Mouse (Mus musculus) hindbrain, embryonic 13.5 days (tissue): ENCODE data around the gene Vdac1. TPM values are rescaled to one million over a fixed set of nuclear protein-coding genes. Genes with fewer than 3 reads are reported as not detected.
"Not testable (repeated sequence)": the region's sequence is repeated elsewhere in the genome, so short reads cannot be mapped to it uniquely, and the experiment has no call there.

ENCODE experiments used
- ATAC-seq: fragments of 200-750 bp; cut with Nextera tagmentation; 2 replicates; pipeline ENCODE4 v1.8.0; 2017; ENCODE audit warnings: moderate TSS enrichment; ENCODE audit not compliant: low FRiP score
- H3K27ac ChIP-seq: fragments of 300-500 bp; sonication (generic); 2 replicates; pipeline ENCODE4 v1.5.1; 2015; ENCODE audit warnings: inconsistent platforms, mild to moderate bottlenecking, moderate library complexity
- H3K27me3 ChIP-seq: fragments of 300-500 bp; sonication (generic); 2 replicates; pipeline ENCODE4 v1.6.1; 2015; ENCODE audit warnings: mild to moderate bottlenecking, inconsistent platforms
- H3K36me3 ChIP-seq: fragments of 300-500 bp; sonication (generic); 2 replicates; pipeline ENCODE4 v1.6.1; 2015; ENCODE audit warnings: mild to moderate bottlenecking, inconsistent platforms
- H3K4me1 ChIP-seq: fragments of 300-500 bp; sonication (generic); replicated peaks from 2 replicates; pipeline ENCODE4 v1.6.1; 2015; ENCODE audit warnings: inconsistent platforms
- H3K4me2 ChIP-seq: fragments of 300-500 bp; sonication (generic); 2 replicates; pipeline ENCODE4 v1.6.1; 2015; ENCODE audit warnings: inconsistent platforms, mild to moderate bottlenecking, moderate library complexity
- H3K4me3 ChIP-seq: fragments of 300-500 bp; sonication (generic); 2 replicates; pipeline ENCODE4 v1.5.1; 2015; ENCODE audit warnings: mild to moderate bottlenecking, inconsistent platforms
- H3K9ac ChIP-seq: fragments of 300-500 bp; sonication (generic); 2 replicates; pipeline ENCODE4 v1.6.1; 2015; ENCODE audit warnings: mild to moderate bottlenecking, inconsistent platforms
- H3K9me3 ChIP-seq: fragments of 300-500 bp; sonication (generic); 2 replicates; pipeline ENCODE4 v1.6.1; 2016; ENCODE audit warnings: inconsistent platforms
- WGBS: fragments of 180-500 bp; shearing (Covaris S2); methylation state at CpG from one replicate; pipeline ENCODE4 v1.1.7; 2015; 5-methylcytosine and 5-hydroxymethylcytosine counted together
- polyA plus RNA-seq: library from polyadenylated mRNA; unstranded; fragments of >200 nt; fragmentation: Nextera tagmentation; extraction: Ambion mirVana; gene quantifications from 2 replicates; pipeline ENCODE4 v1.2.1, GENCODE M21; 2015

The Vdac1 gene
- polyA plus RNA-seq, 1 experiment from 2014 or later: 280 TPM

DNA sequence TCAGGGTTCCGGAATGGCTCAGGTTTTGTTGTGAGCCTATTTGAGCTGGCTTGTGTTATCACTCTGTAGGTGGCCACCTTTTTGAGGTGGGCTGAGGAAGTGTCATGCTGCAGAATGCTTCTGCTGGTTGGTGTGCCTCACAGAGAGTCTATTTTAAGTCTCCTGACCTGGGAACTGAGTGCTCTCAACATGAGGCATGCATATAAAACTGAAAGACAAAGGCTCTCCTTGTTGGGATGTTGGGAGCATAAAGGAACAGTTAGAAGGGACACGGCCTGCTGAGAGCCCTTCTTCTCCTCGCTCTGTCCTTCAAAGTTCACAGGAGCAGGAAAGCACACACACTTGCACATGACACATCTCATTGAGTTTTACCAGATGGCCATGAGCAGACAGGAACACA is 26.2 kb downstream of the Vdac1 start:
- Histone ChIP-seq H3K9me3 (no peaks in the 10 kb centered on the region), H3K27me3 (no peaks in the 10 kb centered on the region), H3K27ac (no peak overlapping the region), H3K9ac (no peak overlapping the region), H3K36me3 (peaks cover 72% of the 10 kb centered on the region), H3K4me3 (no peak overlapping the region), H3K4me2 (no peak overlapping the region), H3K4me1 (no peaks in the 10 kb centered on the region)
- no peak for ATAC-seq
- 89% methylated on average over 3 of the region's 3 CpGs for WGBS

DNA sequence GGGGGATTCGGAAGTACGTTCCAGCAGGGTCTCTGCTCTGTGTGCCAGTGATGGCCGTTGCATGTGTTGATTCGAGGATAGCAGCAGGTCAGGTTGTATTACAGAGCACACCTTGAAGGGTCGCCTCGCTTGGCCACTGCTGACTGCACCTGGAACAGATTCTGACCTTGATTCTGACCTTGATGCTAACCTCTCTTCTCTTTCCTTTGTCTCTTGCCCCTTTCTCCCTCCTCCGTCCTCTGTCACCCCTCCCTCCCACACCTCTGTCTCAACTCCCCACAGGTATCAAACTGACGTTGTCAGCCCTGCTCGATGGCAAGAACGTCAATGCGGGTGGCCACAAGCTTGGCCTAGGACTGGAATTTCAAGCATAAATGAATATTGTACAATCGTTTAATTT is 27.5 kb downstream of the Vdac1 start:
- H3K27me3 ChIP-seq: no peaks in the 10 kb centered on the region
- H3K36me3 ChIP-seq: peaks cover 63% of the 10 kb centered on the region
- H3K4me1 ChIP-seq: no peaks in the 10 kb centered on the region
- no peak overlapping the region for H3K4me3 ChIP-seq
- WGBS: 91% methylated on average over 12 of the region's 12 CpGs
- no peak overlapping the region for H3K4me2 ChIP-seq
- no peak overlapping the region for H3K9ac ChIP-seq
- ATAC-seq: no peak
- H3K9me3 ChIP-seq: no peaks in the 10 kb centered on the region
- no peak overlapping the region for H3K27ac ChIP-seq

DNA sequence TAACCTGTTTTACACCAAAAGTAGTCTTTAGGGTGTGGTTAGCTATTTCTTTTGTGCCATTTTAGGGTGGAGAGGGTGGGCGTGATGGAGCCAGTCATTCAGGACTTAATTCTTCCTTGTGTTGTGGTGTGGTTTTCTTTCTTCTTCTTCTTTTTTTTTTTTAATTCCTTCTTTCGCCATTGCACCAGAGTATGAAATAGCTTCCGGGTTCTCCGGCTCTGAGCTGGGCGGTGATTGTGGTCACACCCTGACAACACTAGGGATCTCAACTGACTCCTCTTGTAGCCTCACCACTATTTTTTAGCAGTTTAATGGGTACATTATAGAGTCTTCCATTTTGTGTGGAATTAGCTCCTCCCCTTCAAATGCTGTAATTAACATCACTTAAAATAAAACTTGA is 28.3 kb downstream of the Vdac1 start:
- not testable (repeated sequence) for H3K27me3 ChIP-seq, ATAC-seq, H3K4me1 ChIP-seq, H3K4me2 ChIP-seq, H3K9me3 ChIP-seq, H3K27ac ChIP-seq, H3K9ac ChIP-seq, H3K4me3 ChIP-seq
- WGBS: 99% methylated on average over 5 of the region's 5 CpGs
- H3K36me3 ChIP-seq: peaks cover 56% of the 10 kb centered on the region

DNA sequence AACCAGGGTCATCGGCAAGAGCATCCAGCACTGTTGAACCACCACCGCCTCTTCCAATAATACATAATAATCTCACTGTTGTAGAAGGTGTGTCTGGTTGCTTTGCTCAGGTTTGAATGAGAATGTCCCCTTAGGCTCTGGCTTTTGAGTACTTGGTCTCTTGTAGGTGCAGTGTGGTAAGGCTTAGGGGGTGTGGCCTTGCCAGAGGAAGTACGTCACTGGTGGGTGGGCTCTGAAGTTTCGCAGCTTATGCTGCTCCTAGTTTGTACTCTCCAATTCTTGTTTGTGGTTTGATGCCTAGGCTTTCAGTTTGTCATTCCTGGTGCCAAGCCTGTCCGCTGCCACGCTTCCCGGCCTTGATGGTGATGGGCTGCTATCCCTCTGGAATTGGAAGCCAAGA is 29.3 kb downstream of the Vdac1 start:
- Histone ChIP-seq H3K4me3 (no peak overlapping the region), H3K4me2 (no peak overlapping the region), H3K36me3 (peaks cover 48% of the 10 kb centered on the region), H3K4me1 (no peaks in the 10 kb centered on the region), H3K27ac (no peak overlapping the region), H3K9me3 (no peaks in the 10 kb centered on the region), H3K27me3 (no peaks in the 10 kb centered on the region), H3K9ac (no peak overlapping the region)
- 93% methylated on average over 7 of the region's 7 CpGs for WGBS
- no peak for ATAC-seq

DNA sequence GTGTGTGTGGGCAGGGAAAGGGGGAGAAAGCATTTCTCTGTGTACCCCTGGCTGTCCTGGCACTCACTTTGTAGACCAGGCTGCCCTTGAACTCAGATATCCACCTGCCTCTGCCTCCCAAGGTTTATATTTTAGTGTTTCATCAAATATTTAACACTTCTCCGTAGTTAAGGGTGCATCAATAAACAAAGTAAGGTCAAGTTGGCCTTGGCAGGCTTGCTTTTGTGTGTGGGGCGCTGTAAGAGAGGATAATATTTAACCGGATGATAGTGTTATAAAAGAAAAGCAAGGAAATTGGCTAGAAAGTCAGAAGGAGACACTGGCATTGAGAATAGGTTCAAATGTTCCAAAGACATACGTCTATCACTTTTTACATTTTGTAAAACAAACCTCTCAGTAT is 33.8 kb downstream of the Vdac1 start:
- no peak for ATAC-seq
- Histone ChIP-seq H3K4me2 (no peak overlapping the region), H3K27me3 (no peaks in the 10 kb centered on the region), H3K27ac (no peak overlapping the region), H3K9me3 (no peaks in the 10 kb centered on the region), H3K36me3 (peaks cover 7% of the 10 kb centered on the region; the same call in 1 of the 2 replicates), H3K4me3 (no peak overlapping the region), H3K9ac (no peak overlapping the region), H3K4me1 (peaks cover 24% of the 10 kb centered on the region)
- WGBS: 84% methylated on average over 4 of the region's 4 CpGs

DNA sequence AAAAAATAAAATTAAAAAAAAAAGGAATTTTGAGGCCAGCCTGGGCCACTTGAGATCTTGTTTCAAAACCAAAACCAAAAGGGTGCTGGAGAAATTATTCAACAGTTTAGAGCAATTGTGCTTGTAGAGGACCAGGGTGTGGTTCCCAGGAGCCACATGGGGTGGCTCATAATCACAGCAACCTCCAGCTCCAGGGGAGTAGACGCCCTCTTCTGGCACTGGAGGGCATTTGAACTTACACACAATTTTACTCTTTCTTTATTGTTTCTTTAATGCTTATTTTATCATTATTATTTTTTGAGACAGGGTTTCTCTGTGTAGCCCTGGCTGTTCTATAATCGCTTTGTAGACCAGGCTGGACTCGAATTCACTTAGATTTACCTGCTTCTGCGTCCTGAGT is 34.7 kb downstream of the Vdac1 start:
- peaks cover 3% of the 10 kb centered on the region; the same call in 1 of the 2 replicates for H3K36me3 ChIP-seq
- no peak overlapping the region for H3K27ac ChIP-seq
- WGBS: 37% methylated on average over 4 of the region's 4 CpGs
- no peaks in the 10 kb centered on the region for H3K27me3 ChIP-seq
- no peak for ATAC-seq
- no peak overlapping the region; the same call in 1 of the 2 replicates for H3K9ac ChIP-seq
- no peaks in the 10 kb centered on the region for H3K9me3 ChIP-seq
- H3K4me2 ChIP-seq: no peak overlapping the region
- H3K4me1 ChIP-seq: peaks cover 29% of the 10 kb centered on the region
- no peak overlapping the region for H3K4me3 ChIP-seq

DNA sequence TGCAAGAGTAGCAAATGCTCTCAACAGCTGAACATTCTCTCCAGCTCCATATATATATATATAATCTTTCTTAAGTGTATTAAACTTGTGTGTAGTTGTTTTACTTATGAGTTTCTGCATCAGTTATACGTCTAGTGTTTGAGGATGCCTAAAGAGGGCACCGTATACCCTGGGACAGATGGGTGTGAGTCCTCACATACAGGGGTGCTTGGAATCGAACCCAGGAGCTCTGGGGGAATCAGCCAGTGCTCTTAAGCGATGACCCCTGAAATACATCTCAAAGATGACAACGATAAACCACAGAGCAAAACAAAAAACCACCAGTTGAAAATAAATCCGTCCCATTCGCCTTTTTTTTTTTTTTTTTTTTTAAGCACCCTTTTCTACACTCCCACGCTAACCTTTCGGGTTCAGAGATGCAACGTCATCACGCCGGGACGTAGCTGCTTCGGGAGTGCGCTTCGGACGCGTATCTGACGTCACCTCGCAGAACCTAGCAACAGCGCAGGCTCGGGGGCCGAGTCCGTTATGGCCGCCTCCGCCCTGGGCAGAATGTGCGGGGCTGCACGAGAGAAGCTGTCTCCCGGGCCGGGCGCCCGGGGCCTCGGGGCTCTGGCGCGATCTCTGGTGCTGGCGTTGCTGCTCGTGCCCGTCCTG is 35.4 kb downstream of the Vdac1 start, which contains the start of gene 9530068E07Rik:
Gene 9530068E07Rik, plus strand, starts transcription at position 489 of the 657 bp plus-strand sequence.
- peak within 1 kb of the TSS; percentile 95 for H3K27ac ChIP-seq

DNA sequence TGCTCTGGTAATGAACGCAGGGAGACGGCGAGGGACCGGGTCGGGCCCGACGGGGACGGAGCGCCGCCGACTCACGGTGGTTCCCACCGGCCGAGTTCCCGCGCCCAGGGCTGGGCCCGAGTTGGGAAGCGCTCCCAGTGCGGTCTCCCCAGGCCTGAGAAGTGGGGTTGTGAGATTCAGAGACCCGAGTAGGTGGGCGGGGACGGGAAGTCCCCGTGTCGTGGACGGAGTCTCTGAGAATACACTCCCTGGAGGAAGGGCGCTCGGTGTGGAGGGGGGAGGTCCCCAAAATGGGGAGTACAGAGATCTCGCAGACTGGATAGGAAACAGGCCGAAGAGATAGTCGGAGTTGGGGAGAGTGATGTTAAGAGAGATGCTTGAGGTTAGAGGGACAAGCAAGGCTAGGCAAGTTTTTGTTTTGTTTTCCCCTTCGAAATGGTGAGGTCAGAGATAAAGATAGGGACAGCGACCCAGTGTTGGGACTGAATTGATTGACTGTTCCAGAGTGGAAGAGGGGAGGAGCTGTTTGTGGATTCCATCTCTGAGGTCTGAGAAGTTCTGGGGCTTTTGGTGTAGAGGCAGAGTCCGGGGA is 36.0 kb downstream of the Vdac1 start:
- H3K9me3 ChIP-seq: no peaks in the 10 kb centered on the region
- no peaks in the 10 kb centered on the region for H3K36me3 ChIP-seq
- H3K27ac ChIP-seq: peak overlapping the region; percentile 95
- peaks cover 35% of the 10 kb centered on the region for H3K4me1 ChIP-seq
- no peaks in the 10 kb centered on the region for H3K27me3 ChIP-seq
- peak overlapping the region; percentile 94 for H3K9ac ChIP-seq
- H3K4me3 ChIP-seq: peak overlapping the region; percentile 92
- WGBS: 1% methylated on average over 33 of the region's 33 CpGs
- ATAC-seq: peak; percentile 88
- peak overlapping the region; percentile 85 for H3K4me2 ChIP-seq

More for the DNA sequence above, 35.4 kb downstream of the Vdac1 start, which contains the start of gene 9530068E07Rik:
- Histone ChIP-seq H3K4me3 (peak within 1 kb of the TSS; percentile 92), H3K9me3 (no peaks in the 10 kb centered on the region), H3K27me3 (no peaks in the 10 kb centered on the region), H3K4me1 (peaks cover 35% of the 10 kb centered on the region), H3K9ac (peak within 1 kb of the TSS; percentile 94), H3K36me3 (no peaks in the 10 kb centered on the region), H3K4me2 (peak within 1 kb of the TSS; percentile 85)
- ATAC-seq: peak; percentile 95
- 2% methylated on average over 38 of the region's 38 CpGs for WGBS

DNA sequence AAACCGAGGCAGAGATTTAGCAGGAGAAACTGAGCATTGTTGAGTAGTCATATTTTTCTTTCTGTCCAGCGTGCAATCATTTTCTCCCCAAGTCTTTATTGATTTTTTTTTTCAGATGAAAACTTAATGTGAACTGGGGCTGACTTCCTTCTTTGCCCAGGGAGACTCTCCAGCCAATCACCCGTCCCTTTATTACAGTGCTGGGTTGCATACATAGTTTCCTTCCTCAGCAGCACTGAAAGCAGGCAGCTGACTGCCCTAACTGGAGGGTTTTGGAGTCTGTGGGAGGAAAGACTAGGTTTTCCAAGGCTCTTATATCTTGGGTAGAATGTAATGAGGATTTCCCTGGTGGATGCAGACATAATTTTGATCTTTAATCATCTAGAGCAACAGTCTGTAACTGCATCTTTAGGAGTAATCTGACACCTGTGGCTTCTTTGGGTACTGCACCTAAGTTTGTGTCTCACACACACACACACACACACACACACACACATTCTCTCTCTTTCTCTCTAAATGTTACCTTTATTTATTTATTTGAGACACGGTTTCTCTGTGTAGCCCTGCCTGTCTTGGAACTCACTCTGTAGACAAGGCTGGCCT is 36.8 kb downstream of the Vdac1 start:
- peak overlapping the region; percentile 95; the same call in 1 of the 2 replicates for H3K27ac ChIP-seq
- peak overlapping the region; percentile 85 for H3K4me2 ChIP-seq
- H3K9ac ChIP-seq: peak overlapping the region; percentile 94

DNA sequence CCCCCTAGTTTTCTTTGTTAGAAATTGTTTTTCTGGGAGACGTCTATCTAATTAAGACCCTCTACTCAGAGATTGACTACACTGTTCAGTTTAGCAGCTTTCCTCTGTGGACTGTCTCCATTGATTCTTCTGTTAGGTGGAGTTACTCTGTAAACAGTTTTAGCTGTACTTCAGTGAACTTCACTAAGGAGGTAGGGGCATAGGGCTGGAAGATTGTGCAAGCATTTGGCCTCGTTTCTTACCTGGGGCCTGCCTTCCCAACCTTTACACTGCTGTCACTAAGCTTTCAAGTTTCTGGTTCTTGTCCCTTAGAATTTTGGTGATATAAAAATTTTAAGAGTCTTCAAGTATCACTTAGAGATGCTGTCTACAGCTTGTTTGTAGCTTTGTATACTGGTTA is 40.8 kb downstream of the Vdac1 start:
- H3K27ac ChIP-seq: no peak overlapping the region
- no peak overlapping the region for H3K9ac ChIP-seq
- no peaks in the 10 kb centered on the region for H3K9me3 ChIP-seq
- 82% methylated on average over 2 of the region's 2 CpGs for WGBS
- no peak overlapping the region for H3K4me2 ChIP-seq
- no peak for ATAC-seq
- H3K27me3 ChIP-seq: no peaks in the 10 kb centered on the region
- H3K36me3 ChIP-seq: peaks cover 30% of the 10 kb centered on the region
- H3K4me1 ChIP-seq: peaks cover 35% of the 10 kb centered on the region
- no peak overlapping the region for H3K4me3 ChIP-seq

More for the DNA sequence above, 36.8 kb downstream of the Vdac1 start:
- Histone ChIP-seq H3K9me3 (no peaks in the 10 kb centered on the region), H3K4me3 (peak overlapping the region; percentile 92), H3K4me1 (peaks cover 35% of the 10 kb centered on the region), H3K27me3 (no peaks in the 10 kb centered on the region), H3K36me3 (no peaks in the 10 kb centered on the region)
- 87% methylated on average over 4 of the region's 4 CpGs for WGBS
- no peak for ATAC-seq

DNA sequence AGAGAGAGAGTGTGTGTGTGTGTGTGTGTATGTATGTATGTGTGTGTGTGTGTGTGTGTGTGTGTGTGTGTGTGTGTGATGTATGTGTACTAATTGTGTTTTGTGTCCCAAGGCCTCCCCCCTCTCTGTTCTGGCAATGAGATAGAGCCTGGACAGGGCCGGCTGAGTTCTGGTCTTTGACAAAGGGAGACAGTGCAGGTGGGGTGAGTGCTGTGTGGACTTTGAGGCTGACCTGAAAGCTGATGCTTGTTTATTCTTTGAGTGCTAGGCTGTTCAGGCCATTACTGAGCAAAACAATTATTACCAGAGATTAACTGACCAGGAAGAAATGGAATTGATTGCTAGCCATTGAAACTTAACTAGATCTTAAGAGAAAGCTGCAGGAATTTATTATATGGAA is 41.9 kb downstream of the Vdac1 start:
- no peak overlapping the region for H3K9ac ChIP-seq
- no peak overlapping the region for H3K4me3 ChIP-seq
- H3K4me1 ChIP-seq: peaks cover 27% of the 10 kb centered on the region
- 75% methylated on average over 1 of the region's 1 CpGs for WGBS
- no peaks in the 10 kb centered on the region for H3K9me3 ChIP-seq
- H3K36me3 ChIP-seq: peaks cover 41% of the 10 kb centered on the region
- ATAC-seq: no peak
- no peak overlapping the region for H3K27ac ChIP-seq
- H3K4me2 ChIP-seq: no peak overlapping the region
- no peaks in the 10 kb centered on the region for H3K27me3 ChIP-seq

DNA sequence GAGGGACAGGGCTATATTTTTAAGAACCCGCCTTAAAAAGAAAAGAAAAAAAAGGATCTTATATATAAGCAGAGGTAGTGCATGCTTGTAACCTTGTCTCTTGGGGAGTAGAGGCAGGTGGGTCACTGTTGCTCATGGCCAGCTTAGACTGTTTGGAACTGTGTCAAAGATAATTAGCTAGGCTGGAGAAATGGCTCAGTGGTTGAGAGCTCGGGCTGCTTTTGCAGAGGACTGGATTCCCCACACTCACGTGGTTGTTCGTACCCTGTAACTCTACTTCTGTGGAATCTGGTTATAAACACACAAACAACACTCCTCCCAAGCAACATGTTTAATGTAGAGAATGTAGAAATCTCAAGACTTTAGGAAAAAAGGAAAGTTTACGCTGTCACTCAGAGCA is 43.5 kb downstream of the Vdac1 start:
- Histone ChIP-seq H3K4me3 (no peak overlapping the region), H3K27me3 (no peaks in the 10 kb centered on the region), H3K4me2 (no peak overlapping the region), H3K9me3 (no peaks in the 10 kb centered on the region), H3K4me1 (peaks cover 12% of the 10 kb centered on the region), H3K27ac (no peak overlapping the region), H3K36me3 (peaks cover 57% of the 10 kb centered on the region), H3K9ac (no peak overlapping the region)
- 92% methylated on average over 5 of the region's 5 CpGs for WGBS
- no peak for ATAC-seq
